Mouse (Mus musculus): ENCODE data around the gene Btbd9.
A peak's percentile ranks its signal among the peaks of the same experiment; 100 is the strongest.

Btbd9 gene

GRCm38 (mm10) chr17:30602175-30602574 is 25.9 kb upstream of the Btbd9 start:
- DNase-seq (ENCODE audit: low spot score in 2 of 2) = no peak

- no peak for DNase-seq (ENCODE audit: low spot score in 2 of 2)
These were observed 22.0 kb upstream of the Btbd9 start for GRCm38 (mm10) chr17:30598300-30598699.

- no peak for DNase-seq (ENCODE audit: low spot score in 2 of 2)
These were observed 21.5 kb upstream of the Btbd9 start for GRCm38 (mm10) chr17:30597786-30598185.

- DNase-seq (ENCODE audit: low spot score in 2 of 2) = no peak
These were observed 18.6 kb upstream of the Btbd9 start for GRCm38 (mm10) chr17:30594846-30595245.

GRCm38 (mm10) chr17:30594407-30594806 is 18.1 kb upstream of the Btbd9 start:
- no peak for DNase-seq (ENCODE audit: low spot score in 2 of 2)

- DNase-seq (ENCODE audit: low spot score in 2 of 2) = peak; percentile 37 to 44
These were observed 14.3 kb upstream of the Btbd9 start for GRCm38 (mm10) chr17:30590417-30591198.

GRCm38 (mm10) chr17:30583258-30584001 is 7.1 kb upstream of the Btbd9 start:
- no peak for DNase-seq (ENCODE audit: low spot score in 2 of 2)

GRCm38 (mm10) chr17:30582313-30582712 is 6.0 kb upstream of the Btbd9 start:
- no peak for DNase-seq (ENCODE audit: low spot score in 2 of 2)

GRCm38 (mm10) chr17:30581201-30581600 is 4.9 kb upstream of the Btbd9 start:
- no peak for DNase-seq (ENCODE audit: low spot score in 2 of 2)

- DNase-seq (ENCODE audit: low spot score in 2 of 2) = no peak
These were observed 4.5 kb upstream of the Btbd9 start for GRCm38 (mm10) chr17:30580781-30581180.

- no peak for DNase-seq (ENCODE audit: low spot score in 2 of 2)
These were observed 658 bp upstream of the Btbd9 start for GRCm38 (mm10) chr17:30576946-30577345.

- DNase-seq (ENCODE audit: low spot score in 2 of 2) = peak in 1 of 2 experiments; percentile 51
These were observed 975 bp downstream of the Btbd9 start for GRCm38 (mm10) chr17:30575121-30575904.

- no peak for DNase-seq (ENCODE audit: low spot score in 2 of 2)
These were observed 1.6 kb downstream of the Btbd9 start for GRCm38 (mm10) chr17:30574783-30575075.

GRCm38 (mm10) chr17:30573990-30574782 is 2.1 kb downstream of the Btbd9 start:
- DNase-seq (ENCODE audit: low spot score in 2 of 2) = no peak

GRCm38 (mm10) chr17:30570971-30571370 is 5.3 kb downstream of the Btbd9 start:
- DNase-seq (ENCODE audit: low spot score in 2 of 2) = no peak

- DNase-seq (ENCODE audit: low spot score in 2 of 2) = peak; percentile 34 to 57
These were observed 6.1 kb downstream of the Btbd9 start for GRCm38 (mm10) chr17:30570173-30570572.

- DNase-seq (ENCODE audit: low spot score in 2 of 2) = no peak
These were observed 7.8 kb downstream of the Btbd9 start for GRCm38 (mm10) chr17:30568473-30568872.

GRCm38 (mm10) chr17:30564971-30565370 is 11.3 kb downstream of the Btbd9 start:
- DNase-seq (ENCODE audit: low spot score in 2 of 2) = no peak

GRCm38 (mm10) chr17:30564407-30564806 is 11.9 kb downstream of the Btbd9 start:
- DNase-seq (ENCODE audit: low spot score in 2 of 2) = no peak

GRCm38 (mm10) chr17:30563484-30564075 is 12.7 kb downstream of the Btbd9 start:
- DNase-seq (ENCODE audit: low spot score in 2 of 2) = no peak

GRCm38 (mm10) chr17:30562770-30563169 is 13.5 kb downstream of the Btbd9 start:
- DNase-seq (ENCODE audit: low spot score in 2 of 2) = no peak
